Mouse (Mus musculus) forebrain, embryonic 16.5 days (tissue): ENCODE measurements at regions not wholly inside any gene's neighbourhood (a gene's known extent, or its start where the extent isn't known, plus 50 kb on each side); places are given as distances from the start of the nearest gene placed in this dataset.

Experiments used
- ATAC-seq: fragments of 200-750 bp; cut with Nextera tagmentation; 2 replicates; pipeline ENCODE4 v1.8.0; 2017; ENCODE audit warnings: mild to moderate bottlenecking, moderate library complexity
- H3K27ac ChIP-seq: fragments of 300-500 bp; sonication (generic); 2 replicates; pipeline ENCODE4 v1.5.1; 2014; ENCODE audit warnings: low read length, control low read depth
- H3K27me3 ChIP-seq: fragments of 300-500 bp; sonication (generic); replicated peaks from 2 replicates; pipeline ENCODE4 v1.6.1; 2014; ENCODE audit warnings: low read length; ENCODE audit not compliant: control insufficient read depth, insufficient read depth
- H3K36me3 ChIP-seq: fragments of 300-500 bp; sonication (generic); 2 replicates; pipeline ENCODE4 v1.6.1; 2014; ENCODE audit not compliant: control insufficient read depth, insufficient read depth
- H3K4me1 ChIP-seq: fragments of 300-500 bp; sonication (generic); replicated peaks from 2 replicates; pipeline ENCODE4 v1.6.1; 2014; ENCODE audit warnings: low read length; ENCODE audit not compliant: control insufficient read depth, insufficient read depth
- H3K4me2 ChIP-seq: fragments of 300-500 bp; sonication (generic); 2 replicates; pipeline ENCODE4 v1.6.1; 2014; ENCODE audit warnings: mild to moderate bottlenecking, low read length, control low read depth
- H3K4me3 ChIP-seq: fragments of 300-500 bp; sonication (generic); replicated peaks from 2 replicates; pipeline ENCODE4 v1.5.1; 2014; ENCODE audit warnings: mild to moderate bottlenecking, low read length, control low read depth
- H3K9ac ChIP-seq: fragments of 300-500 bp; sonication (generic); replicated peaks from 2 replicates; pipeline ENCODE4 v1.6.1; 2014; ENCODE audit warnings: low read depth, low read length, control low read depth
- H3K9me3 ChIP-seq: fragments of 300-500 bp; sonication (generic); 2 replicates; pipeline ENCODE4 v1.6.1; 2016; ENCODE audit warnings: low read length; ENCODE audit not compliant: control insufficient read depth
- WGBS: fragments of 180-500 bp; shearing (Covaris S2); extraction: QIAGEN DNeasy Blood & Tissue Kit; methylation state at CpG from one replicate; pipeline ENCODE4 v1.1.7; 2014; 5-methylcytosine and 5-hydroxymethylcytosine counted together

- peak; percentile 83 for ATAC-seq
Observed at GRCm38 (mm10) chr12:119051692-119052379, 85.6 kb upstream of the Abcb5 start.

GRCm38 (mm10) chr12:119038306-119038705 lies 72.1 kb upstream of the Abcb5 start:
- Histone ChIP-seq H3K4me3 (no peak overlapping the region), H3K4me2 (no peak overlapping the region), H3K27ac (no peak overlapping the region), H3K9ac (no peak overlapping the region), H3K27me3 (no peaks in the 10 kb centered on the region), H3K36me3 (no peaks in the 10 kb centered on the region), H3K9me3 (no peaks in the 10 kb centered on the region), H3K4me1 (no peaks in the 10 kb centered on the region)
- no peak for ATAC-seq
- WGBS, result 95% methylated on average over 3 of the region's 3 CpGs

More at GRCm38 (mm10) chr12:119051692-119052379, 85.6 kb upstream of the Abcb5 start:
- H3K4me2 ChIP-seq, result no peak overlapping the region
- H3K9me3 ChIP-seq, result no peaks in the 10 kb centered on the region
- WGBS, result 54% methylated on average over 2 of the region's 2 CpGs
- H3K27me3 ChIP-seq, result no peaks in the 10 kb centered on the region
- H3K4me3 ChIP-seq, result no peak overlapping the region
- H3K4me1 ChIP-seq, result no peaks in the 10 kb centered on the region
- H3K36me3 ChIP-seq, result no peaks in the 10 kb centered on the region
- no peak overlapping the region for H3K27ac ChIP-seq
- no peak overlapping the region for H3K9ac ChIP-seq

DNA sequence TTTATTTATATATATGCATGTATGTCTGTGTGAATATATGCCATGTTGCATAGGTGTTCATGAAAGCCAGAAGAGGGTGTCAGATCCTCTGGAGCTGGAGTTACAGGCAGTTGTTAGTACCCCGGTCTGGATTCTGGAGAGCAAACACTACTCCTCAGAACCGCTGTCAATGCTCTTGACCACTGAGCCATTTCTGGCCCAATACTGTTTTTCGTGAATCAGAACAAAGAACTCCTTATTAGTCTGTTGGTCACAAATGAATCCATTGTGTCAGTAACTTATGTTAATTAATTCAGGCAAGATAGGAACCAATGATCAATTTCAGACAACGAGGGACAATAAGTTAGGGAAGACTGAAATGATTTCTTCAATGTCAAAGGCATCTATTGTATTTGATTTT lies 68.6 kb upstream of the Abcb5 start:
- Histone ChIP-seq H3K9me3 (no peaks in the 10 kb centered on the region), H3K27ac (no peak overlapping the region), H3K9ac (no peak overlapping the region), H3K4me1 (no peaks in the 10 kb centered on the region), H3K4me2 (no peak overlapping the region), H3K4me3 (no peak overlapping the region), H3K27me3 (no peaks in the 10 kb centered on the region), H3K36me3 (no peaks in the 10 kb centered on the region)
- no peak for ATAC-seq
- 61% methylated on average over 4 of the region's 4 CpGs for WGBS

DNA sequence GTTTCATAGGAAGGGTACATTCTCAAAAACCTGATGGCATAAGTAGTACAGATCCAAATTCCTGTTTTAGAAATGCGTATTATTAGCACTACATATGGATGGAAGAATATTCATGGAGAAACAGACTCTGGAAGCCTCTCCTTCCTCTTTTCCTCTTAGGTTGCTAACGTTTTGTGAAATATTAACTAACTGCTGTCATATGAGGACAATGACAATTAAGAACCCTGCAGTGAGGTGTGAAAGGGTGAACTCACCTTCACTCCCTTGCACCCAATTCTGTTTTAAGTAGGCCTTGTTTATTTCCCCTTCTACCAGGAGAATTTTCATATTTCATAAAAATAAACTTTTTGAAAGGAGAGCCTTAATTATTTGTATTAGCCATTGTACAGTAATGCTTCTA lies 62.5 kb upstream of the Abcb5 start:
- no peaks in the 10 kb centered on the region for H3K4me1 ChIP-seq
- no peaks in the 10 kb centered on the region for H3K36me3 ChIP-seq
- H3K27ac ChIP-seq, result no peak overlapping the region
- ATAC-seq, result no peak
- WGBS, result 80% methylated on average over 2 of the region's 2 CpGs
- no peak overlapping the region for H3K4me2 ChIP-seq
- no peak overlapping the region for H3K4me3 ChIP-seq
- no peak overlapping the region for H3K9ac ChIP-seq
- H3K9me3 ChIP-seq, result no peaks in the 10 kb centered on the region
- H3K27me3 ChIP-seq, result no peaks in the 10 kb centered on the region

- Histone ChIP-seq H3K4me3 (no peak overlapping the region), H3K36me3 (no peaks in the 10 kb centered on the region), H3K4me1 (no peaks in the 10 kb centered on the region), H3K27me3 (no peaks in the 10 kb centered on the region), H3K4me2 (no peak overlapping the region), H3K9me3 (no peaks in the 10 kb centered on the region), H3K9ac (no peak overlapping the region), H3K27ac (no peak overlapping the region)
- WGBS, result 53% methylated on average over 2 of the region's 2 CpGs
- no peak for ATAC-seq
Observed at GRCm38 (mm10) chr12:119028161-119028560, 61.9 kb upstream of the Abcb5 start.

GRCm38 (mm10) chr12:119027701-119028100 lies 61.5 kb upstream of the Abcb5 start:
- 66% methylated on average over 4 of the region's 4 CpGs for WGBS
- H3K4me1 ChIP-seq, result no peaks in the 10 kb centered on the region

GRCm38 (mm10) chr12:119026311-119026710 lies 60.1 kb upstream of the Abcb5 start:
- Histone ChIP-seq H3K27ac (no peak overlapping the region), H3K36me3 (no peaks in the 10 kb centered on the region), H3K4me1 (no peaks in the 10 kb centered on the region), H3K4me2 (no peak overlapping the region), H3K9ac (no peak overlapping the region), H3K9me3 (no peaks in the 10 kb centered on the region), H3K27me3 (no peaks in the 10 kb centered on the region), H3K4me3 (no peak overlapping the region)
- ATAC-seq, result no peak; the same call in 1 of the 2 replicates
- WGBS, result 72% methylated on average over 1 of the region's 1 CpGs

More at GRCm38 (mm10) chr12:119027701-119028100, 61.5 kb upstream of the Abcb5 start:
- Histone ChIP-seq H3K36me3 (no peaks in the 10 kb centered on the region), H3K4me3 (no peak overlapping the region), H3K4me2 (no peak overlapping the region), H3K9ac (no peak overlapping the region), H3K27ac (no peak overlapping the region), H3K27me3 (no peaks in the 10 kb centered on the region), H3K9me3 (no peaks in the 10 kb centered on the region)
- ATAC-seq, result no peak

DNA sequence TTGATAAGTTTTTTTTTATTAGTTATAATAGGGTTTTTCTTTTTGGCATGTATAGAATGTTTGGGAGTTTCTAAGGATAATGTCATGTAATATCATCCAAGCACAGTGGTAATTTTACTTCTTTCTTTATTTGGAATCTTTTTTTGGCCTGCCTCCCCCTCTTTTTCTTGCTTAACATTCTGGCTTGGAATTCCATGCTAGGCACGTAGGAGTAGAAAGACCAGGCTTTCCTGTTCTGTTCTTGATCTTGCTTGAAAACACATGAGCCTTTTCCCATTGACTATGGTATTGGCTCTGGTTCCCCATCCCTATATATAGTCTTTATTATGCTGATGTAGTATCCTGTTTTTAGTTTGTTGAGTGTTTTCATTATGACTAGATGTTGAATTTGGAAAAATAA lies 57.8 kb upstream of the Abcb5 start:
- H3K4me3 ChIP-seq, result no peak overlapping the region
- no peak overlapping the region for H3K27ac ChIP-seq
- H3K4me1 ChIP-seq, result no peaks in the 10 kb centered on the region
- no peaks in the 10 kb centered on the region for H3K36me3 ChIP-seq
- H3K9ac ChIP-seq, result no peak overlapping the region
- H3K9me3 ChIP-seq, result no peaks in the 10 kb centered on the region
- 64% methylated on average over 1 of the region's 1 CpGs for WGBS
- no peaks in the 10 kb centered on the region for H3K27me3 ChIP-seq
- H3K4me2 ChIP-seq, result no peak overlapping the region
- ATAC-seq, result no peak
